Mouse (Mus musculus) gastrocnemius, postnatal 4 days (tissue): Measurements from ENCODE around the gene Rnf187. TPM values are rescaled to one million over a fixed set of nuclear protein-coding genes. Genes with fewer than 3 reads are reported as not detected.
"Not testable (repeated sequence)": the region's sequence is repeated elsewhere in the genome, so short reads cannot be mapped to it uniquely, and the experiment has no call there.

Experiments used
- DNase-seq, 2 experiments: peaks; one replicate each; pipeline ENCODE4 v3.0.0; 2021 to 2022; ENCODE audit warnings: low spot score in 2 of 2, mixed read lengths in 2 of 2
- total RNA-seq, 2 experiments: library from RNA; stranded (reverse); gene quantifications; 2 replicates each; pipeline ENCODE4 v1.2.3; 2021

Gene Rnf187
- total RNA-seq, 2 experiments from 2014 or later: 161 to 162 TPM

- no peak for DNase-seq
These were observed 29.8 kb upstream of the Rnf187 start for GRCm38 (mm10) chr11:58968551-58968950.

GRCm38 (mm10) chr11:58967346-58967745, 28.6 kb upstream of the Rnf187 start:
- DNase-seq: no peak

- peak in 1 of 2 experiments; percentile 13 for DNase-seq
These were observed 26.5 kb upstream of the Rnf187 start for GRCm38 (mm10) chr11:58965001-58965760.

GRCm38 (mm10) chr11:58964216-58964615, 25.5 kb upstream of the Rnf187 start:
- DNase-seq: no peak

- peak in 1 of 2 experiments; percentile 26 for DNase-seq
These were observed 24.8 kb upstream of the Rnf187 start for GRCm38 (mm10) chr11:58963543-58963942.

GRCm38 (mm10) chr11:58961364-58962177, 22.9 kb upstream of the Rnf187 start:
- peak in 1 of 2 experiments; percentile 17 for DNase-seq

- DNase-seq: peak in 1 of 2 experiments; percentile 71
These were observed 21.3 kb upstream of the Rnf187 start for GRCm38 (mm10) chr11:58959921-58960465.

GRCm38 (mm10) chr11:58959186-58959825, 20.6 kb upstream of the Rnf187 start:
- no peak for DNase-seq

GRCm38 (mm10) chr11:58958536-58958935, 19.8 kb upstream of the Rnf187 start:
- no peak for DNase-seq

GRCm38 (mm10) chr11:58957226-58957914, 18.7 kb upstream of the Rnf187 start:
- DNase-seq: no peak

- DNase-seq: no peak
These were observed 17.1 kb upstream of the Rnf187 start for GRCm38 (mm10) chr11:58955868-58956257.

GRCm38 (mm10) chr11:58955143-58955867, 16.6 kb upstream of the Rnf187 start:
- DNase-seq: no peak

- DNase-seq: peak; percentile 61 to 85
These were observed 15.9 kb upstream of the Rnf187 start, which contains the start of the genes Hist3h2a and Trim17 for GRCm38 (mm10) chr11:58954420-58955142. Gene Hist3h2a, plus strand, starts transcription at chr11:58954685. Gene Trim17, plus strand, starts transcription at chr11:58954685.

GRCm38 (mm10) chr11:58954170-58954419, 15.4 kb upstream of the Rnf187 start:
- DNase-seq: not testable (repeated sequence)

- DNase-seq: peak in 1 of 2 experiments; percentile 38
These were observed 14.8 kb upstream of the Rnf187 start for GRCm38 (mm10) chr11:58953351-58954169.

GRCm38 (mm10) chr11:58951210-58951609, 12.5 kb upstream of the Rnf187 start:
- DNase-seq: no peak

GRCm38 (mm10) chr11:58949480-58950431, 11.0 kb upstream of the Rnf187 start:
- DNase-seq: no peak
